Mouse (Mus musculus) monocyte, adult 5-6 weeks (primary cell): ENCODE measurements around the gene Acsf2. TPM values are rescaled to one million over a fixed set of nuclear protein-coding genes. Genes with fewer than 3 reads are reported as not detected.

Source experiments
- ATAC-seq: fragments of 153-309, 156-312 bp; replicated peaks from 2 replicates; pipeline ENCODE4 v1.8.0; 2017; ENCODE audit warnings: mild to moderate bottlenecking; ENCODE audit not compliant: low TSS enrichment, insufficient number of reproducible peaks, severe bottlenecking, poor library complexity, low FRiP score
- total RNA-seq: library from RNA; stranded (forward); fragments of 200-1000, 200-491, 200-594 nt; gene quantifications from 3 replicates; pipeline ENCODE4 v1.2.3, GENCODE M21; 2017

Acsf2 gene
- total RNA-seq, 1 experiment from 2014 or later = 1.8 TPM

DNA sequence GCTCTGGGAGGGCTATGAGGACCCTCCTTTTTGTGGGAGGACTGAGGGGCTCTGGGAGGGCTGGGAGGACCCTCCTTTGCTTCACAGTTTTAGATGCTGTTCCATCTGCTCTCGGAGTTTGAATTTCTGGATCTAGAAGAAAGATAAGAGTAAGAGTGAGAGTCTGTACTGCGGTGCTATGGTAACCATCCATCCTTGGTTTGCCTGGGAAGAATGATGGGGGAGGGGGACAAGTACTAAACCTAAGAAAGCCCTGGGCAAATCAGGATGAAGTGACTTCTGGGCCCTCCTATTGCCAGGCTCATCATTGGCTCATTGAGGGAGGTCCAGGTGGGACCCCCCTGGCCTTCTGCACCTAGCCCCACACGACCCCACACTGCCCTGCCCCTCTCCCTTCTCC lies 43.4 kb downstream of the Acsf2 start:
- ATAC-seq = no peak

DNA sequence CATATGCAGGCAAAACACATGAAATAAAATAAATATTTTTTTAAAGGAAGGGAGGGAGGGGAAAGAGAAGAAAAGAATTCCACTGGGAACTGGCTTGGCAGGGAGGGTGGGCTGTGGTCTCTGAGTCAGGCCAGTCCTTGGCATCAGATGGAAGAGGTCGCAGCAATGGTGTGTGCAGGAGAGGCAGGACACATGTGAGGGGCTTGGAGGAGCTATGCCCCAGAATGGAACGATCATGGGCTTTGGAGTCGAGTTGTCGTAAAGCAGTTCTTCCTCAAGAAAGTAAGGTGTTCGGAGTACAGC lies 51.3 kb downstream of the Acsf2 start:
- no peak for ATAC-seq

DNA sequence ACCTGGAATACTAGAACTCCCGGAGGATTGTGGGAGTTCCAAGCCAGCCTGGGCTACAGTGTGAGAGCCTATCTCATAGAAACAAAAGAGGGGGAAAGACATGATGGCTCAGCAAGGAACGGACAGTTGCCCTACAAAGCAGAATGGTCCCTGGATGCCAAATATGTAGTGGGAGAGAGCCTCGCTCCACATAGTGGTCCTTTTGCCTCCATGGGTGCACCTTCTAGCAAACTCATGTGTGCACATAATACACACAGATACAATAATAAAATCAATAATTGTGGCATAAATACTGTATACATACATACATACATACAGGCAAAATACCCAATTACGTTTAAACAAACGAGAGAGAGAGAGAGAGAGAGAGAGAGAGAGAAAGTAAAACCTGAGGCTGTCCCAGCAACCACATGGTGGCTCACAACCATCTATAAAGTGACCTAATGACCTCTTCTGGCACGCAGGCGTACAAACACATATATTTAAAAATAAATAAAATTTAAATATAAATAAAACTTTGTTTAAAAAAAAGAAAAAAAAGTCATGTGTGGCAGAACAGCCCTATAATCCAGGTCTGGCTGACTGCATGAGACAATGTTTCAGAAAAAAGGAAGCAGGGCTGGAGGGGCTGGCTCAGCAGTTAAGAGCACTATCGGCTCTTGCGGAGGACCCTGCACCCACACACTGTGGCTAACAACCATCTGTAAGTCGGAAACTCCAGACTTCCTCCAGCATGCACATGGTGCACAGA lies 51.8 kb downstream of the Acsf2 start:
- no peak for ATAC-seq

DNA sequence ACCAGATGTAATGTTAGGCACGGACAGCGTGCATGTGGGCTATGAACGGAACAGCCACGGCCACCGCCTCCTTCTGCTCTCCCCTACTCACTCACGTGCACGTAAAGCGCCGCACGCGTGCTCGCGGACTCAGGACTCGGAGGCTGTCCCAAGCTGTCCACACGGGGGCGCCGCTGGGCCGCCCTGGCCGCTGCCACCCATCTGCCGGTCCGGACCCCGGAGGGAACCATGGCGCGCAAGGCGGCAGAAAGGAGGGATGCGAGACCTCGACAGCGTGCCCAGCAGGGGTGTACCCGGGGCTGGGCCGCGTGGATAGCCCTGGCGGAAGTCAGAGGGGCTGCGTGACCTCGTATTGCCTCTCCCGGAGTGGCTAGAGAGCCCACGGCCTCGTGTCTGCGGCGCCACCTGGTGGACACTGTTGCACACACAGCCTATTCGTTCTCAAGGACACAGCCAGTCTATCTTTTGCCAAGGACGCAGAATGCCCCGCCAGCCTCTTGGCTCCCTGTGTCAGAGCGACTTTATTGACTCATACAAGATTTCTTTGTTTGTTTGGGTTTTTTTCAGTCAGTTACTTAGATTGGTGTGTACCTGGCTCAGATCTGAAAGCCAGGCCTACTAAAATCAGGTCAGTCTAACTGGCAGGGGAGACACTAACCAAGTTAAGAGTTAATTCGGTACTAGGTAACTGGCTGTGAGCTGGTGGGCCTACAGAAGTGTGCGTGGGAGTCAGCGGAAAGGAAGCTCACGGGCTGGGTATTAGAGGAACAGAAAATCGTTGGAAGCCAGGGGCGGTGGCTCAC lies 52.6 kb downstream of the Acsf2 start, which contains the start of gene Rsad1:
Gene Rsad1, minus strand, starts transcription at position 368 of the 803 bp plus-strand sequence.
- ATAC-seq = peak; percentile 91

DNA sequence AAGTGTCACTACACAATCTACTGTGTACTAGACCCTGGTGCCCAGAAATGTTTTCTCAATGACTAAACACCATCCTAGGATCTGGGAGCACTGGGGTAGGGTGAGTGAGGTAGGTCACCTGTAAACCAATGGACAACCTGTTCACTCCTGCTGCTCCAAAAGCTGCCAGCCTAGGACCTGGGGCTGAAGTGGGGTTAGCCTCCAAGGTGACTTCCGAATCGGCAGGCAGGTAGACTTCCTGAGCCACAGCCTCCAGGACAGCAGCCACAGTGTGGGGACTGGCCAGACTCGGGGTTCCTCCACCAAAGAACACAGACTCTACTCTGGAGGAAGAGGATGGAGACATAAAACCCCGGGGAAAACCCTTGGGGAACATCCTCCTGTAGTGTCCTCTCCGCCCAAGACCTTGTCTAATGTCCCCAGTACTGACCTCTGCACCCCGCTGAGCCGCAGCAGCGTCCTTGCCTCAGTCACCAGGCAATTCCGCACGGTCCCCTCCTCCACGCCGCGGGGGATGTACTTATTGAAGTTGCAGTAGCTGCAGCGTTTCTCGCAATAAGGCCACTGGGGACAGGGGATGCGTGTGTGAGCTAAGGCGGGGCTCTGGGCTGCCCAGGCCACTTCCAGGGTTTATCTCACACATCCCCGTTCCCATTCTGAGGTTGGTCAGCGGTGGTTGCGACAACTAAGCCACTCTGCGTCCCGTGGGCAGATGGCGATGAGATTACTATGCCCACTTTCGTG lies 53.5 kb downstream of the Acsf2 start:
- ATAC-seq = no peak; the same call in 1 of the 2 replicates

DNA sequence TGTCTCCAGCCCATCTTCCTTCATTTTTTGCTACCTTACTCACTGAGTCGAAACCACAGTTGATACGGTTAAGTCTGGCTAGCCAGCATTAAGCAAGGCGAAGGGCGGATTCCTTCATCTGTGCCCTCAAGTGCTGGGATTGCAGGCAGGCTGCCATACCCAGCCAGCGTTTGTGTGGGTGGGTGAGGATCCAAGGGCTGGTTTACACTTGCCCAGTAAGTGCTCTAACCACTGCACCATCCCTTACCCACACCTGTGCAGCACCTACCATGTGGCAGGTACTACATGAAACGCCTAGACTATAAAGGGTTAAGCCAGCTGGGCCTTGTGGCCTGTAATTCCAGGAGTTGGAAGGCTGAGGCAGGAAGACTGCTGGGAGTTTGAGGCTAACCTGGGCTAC lies 54.4 kb downstream of the Acsf2 start:
- ATAC-seq = no peak

DNA sequence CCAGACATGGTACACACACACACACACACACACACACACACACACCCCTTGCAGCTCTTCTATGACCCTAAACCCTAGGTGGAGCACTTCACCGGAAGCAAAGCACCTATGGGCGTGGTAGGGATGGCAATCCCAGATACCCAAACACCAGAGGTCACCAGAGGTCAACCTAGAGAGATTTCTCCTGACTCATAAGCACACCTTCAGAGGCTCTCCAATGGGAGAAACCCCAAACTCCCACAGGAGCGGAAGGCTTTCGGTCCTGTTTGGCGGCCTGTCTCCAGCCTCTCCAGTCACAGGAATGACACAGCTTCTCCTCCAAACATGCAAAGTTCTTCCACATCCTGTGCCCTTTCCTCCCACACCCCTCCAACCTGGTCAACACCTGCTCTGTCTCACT lies 55.3 kb downstream of the Acsf2 start:
- ATAC-seq = no peak

DNA sequence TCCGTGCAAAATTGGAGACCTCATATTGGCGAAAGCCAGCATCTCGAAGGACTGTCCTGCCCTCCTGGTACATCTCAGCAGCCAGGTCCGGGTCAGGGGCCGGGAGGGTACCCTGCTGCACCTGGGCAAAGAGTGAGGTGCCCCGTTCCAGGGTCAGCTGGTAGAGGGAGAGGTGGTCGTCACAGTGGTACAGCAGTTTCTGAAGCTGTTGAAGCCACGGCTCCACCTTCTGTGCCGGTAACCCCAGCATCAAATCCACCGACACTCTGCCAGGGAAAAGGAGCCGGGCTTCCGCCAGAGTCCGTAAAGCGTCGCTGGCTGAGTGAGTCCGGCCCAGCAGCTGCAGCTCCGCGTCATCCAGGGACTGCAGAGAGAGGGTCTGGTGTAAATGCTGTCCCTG lies 57.2 kb downstream of the Acsf2 start:
- no peak for ATAC-seq

DNA sequence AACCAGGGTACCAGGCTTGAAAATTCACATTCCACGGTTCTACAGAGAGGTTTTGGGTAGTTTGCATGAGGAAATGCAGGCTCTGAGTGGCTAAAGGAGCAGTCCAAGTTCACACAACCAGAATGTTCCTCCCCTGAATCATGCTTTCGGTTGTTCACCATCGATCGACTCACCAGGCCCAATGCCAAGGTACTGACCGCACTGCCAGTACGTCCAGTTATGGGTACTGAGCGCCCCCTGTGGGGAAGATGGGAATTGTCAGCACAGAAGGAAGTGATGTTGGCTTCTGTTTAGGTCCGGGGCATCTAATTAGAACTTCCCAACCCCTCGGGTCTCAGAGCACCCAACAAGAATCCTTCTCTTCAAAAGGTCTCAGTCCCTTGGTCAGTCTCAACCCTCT lies 57.7 kb downstream of the Acsf2 start:
- peak; percentile 79 for ATAC-seq

DNA sequence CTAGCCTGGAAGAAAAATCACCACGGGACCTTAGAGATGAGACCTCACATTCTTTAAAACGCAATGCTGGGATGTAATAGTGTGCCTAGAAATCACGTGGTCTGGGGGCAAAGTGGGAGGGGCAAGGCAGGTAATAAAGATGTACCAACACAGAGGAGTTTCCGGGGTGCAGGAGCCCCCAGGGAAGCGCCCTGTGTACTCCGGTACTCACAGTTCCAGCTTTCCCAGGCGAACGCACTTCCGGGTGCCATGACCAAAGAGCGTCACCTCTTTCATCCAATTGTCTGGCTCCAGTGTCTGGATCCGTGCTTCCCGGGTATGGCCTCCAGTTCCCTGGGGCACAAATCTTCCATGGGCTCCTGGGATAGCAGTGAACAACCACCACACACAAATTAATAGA lies 58.3 kb downstream of the Acsf2 start:
- no peak for ATAC-seq

DNA sequence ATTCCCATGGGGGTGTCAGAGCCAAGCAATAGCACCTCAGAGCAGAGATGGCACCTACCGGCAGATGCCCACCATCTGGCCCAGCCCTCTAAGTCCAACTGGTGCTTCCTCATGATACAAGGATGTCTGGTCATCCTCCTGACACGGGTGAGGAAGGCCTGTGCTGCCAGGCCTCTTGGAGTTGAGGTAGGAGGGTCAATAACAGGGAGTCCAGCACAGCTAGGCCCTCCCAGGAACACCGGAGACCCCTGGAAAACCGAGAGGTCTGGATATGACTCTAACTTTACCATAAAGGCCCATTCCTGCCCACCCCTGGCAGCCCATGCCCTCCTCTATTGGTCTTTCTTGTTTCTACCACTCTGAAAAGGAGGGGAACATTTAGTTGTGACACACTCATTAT lies 59.3 kb downstream of the Acsf2 start:
- no peak for ATAC-seq

DNA sequence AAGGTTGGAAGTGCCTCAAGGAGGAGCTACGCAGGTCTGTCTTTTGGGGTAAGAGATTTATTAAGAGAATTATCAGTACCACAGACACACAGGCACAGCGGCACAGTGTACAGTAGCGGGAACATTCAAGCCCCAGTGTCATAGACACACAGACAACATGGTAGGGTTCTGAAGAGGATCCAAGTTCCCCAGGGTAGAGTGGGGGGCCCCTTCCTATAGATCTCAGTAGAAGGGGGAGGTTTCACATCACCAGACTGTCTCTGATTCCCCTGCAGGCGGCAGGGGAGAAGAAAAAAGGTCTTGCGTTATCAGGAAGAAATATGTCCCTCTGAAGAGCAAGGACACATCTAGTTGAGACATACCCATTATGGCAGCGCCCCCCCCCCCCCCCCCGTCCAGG lies 61.9 kb downstream of the Acsf2 start:
- no peak for ATAC-seq

DNA sequence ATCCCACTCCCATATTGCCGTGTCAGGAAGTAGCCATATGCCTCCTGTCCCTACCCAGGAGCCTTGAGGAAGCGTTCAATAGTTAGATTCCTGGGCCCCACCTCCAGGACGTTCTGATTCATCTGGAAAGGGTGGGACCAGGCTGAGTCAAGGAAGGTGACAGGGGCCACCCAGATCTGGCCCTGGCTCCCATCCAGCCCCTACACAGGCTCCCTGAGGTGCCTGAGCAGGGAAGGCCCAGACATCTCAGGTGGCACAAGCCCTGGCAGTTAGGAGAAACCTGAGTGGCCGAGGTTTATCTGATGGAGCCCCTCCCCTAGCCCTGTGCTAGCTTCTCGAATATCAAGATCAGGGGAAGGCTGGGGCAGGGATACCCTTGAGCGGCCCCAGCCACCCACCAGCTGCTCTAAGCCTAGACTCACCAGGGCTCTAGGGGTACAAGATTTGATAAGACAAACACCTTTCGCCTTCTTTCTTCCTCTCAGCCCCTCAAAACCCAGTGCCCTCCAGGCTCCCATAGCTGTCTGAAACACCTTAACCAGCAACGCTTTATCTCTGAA lies 62.9 kb downstream of the Acsf2 start:
- no peak for ATAC-seq

DNA sequence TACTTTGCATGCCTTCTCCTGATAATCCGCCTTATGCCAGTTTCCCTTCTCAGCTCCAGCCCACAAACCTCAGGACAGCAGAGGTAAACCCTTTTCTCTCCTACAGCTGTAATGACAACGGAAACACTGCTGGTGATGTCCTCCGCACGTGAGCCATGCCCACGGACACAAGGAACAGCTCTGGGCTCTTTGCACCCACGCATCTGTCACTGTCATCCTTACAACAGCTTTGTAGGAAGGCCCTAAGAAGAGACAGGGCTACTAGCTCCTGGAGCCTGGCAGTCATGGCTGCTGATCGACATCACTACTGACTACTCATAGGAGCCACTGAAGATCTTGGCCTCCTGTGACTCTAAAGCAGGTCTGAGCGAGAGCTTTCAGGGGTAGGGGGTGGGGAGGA lies 68.5 kb downstream of the Acsf2 start:
- ATAC-seq = no peak

DNA sequence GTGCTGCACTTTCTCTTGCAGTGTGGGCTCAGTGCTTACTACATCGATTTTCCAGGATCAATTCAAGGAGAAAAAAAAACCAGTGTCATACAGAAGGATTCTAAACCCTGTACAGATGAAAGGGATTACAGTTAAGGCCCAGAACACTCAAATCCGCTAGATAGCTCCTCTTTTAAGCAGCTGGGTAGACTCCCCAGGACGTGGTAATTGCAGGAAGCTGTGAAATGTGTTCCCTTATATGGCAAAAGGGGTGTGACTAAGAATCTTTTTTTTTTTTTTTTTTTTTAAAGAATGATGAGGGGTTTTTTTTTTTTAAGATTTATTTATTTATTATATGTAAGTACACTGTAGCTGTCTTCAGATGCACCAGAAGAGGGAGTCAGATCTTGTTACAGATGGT lies 72.8 kb downstream of the Acsf2 start:
- ATAC-seq = no peak

DNA sequence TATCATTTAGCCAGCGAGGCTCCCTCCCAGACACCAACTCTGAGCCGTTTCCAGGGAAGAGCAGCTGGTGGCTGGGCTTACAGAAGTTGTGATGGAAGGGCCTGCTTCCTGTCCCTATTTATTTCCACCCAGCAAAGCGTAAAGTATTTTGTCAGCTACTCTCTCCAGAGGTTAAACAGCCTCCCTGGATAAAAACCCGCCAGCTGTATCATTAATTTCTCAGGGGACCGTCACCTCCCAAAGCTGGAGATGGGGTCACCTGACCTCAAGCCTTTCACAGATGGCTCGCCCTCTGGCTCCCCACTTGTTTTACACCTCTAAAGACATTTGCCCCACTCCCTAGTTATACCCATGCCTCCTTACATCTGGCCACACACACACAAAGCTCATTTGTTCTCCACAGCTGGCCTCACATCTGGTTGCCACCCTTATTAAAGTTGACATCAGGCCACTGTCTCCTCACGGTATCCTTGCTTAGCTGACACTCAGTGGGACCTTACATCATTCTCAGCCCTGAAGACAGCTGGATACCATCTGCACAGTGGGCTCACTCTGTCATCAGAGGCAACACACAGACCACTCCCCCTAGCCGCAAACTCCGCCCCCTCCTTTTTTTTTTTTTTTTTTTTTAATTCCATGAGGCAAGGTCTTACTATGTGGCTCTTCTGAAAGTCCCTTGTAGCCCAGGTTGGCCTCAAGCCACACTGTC lies 75.3 kb downstream of the Acsf2 start:
- no peak for ATAC-seq

DNA sequence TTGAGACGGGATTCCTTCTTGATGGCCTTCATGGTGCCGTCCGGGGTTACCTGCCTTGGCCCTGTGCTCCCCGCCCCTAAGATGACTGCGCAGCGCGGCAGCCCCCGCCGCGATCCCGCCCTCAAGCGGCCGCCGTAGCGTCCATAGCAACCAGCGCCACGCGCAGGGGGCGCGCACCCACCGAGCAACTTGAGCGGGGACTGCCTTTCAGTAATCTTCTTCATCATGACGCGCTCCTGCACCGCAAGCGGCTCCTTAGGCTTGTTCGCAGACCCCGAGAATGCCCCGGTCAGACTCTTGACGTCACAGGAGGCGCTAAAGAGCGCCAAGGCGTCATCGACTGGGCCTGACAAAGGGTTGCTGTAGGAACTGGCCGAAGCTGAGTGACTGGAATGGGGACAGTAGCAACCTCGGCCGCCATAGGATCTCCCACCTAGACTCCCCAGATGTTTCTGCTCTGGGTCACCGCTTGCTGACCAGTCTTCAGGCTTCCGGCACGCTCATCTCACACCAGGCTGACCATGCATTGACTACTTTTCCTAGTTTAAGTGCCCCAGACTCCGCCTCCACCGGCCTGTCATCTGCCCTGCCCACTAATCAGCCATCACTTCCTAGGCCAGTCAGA lies 80.3 kb downstream of the Acsf2 start, which contains the start of gene Mycbpap:
Gene Mycbpap, minus strand, starts transcription at position 524 of the 625 bp plus-strand sequence.
- ATAC-seq = peak; percentile 74

DNA sequence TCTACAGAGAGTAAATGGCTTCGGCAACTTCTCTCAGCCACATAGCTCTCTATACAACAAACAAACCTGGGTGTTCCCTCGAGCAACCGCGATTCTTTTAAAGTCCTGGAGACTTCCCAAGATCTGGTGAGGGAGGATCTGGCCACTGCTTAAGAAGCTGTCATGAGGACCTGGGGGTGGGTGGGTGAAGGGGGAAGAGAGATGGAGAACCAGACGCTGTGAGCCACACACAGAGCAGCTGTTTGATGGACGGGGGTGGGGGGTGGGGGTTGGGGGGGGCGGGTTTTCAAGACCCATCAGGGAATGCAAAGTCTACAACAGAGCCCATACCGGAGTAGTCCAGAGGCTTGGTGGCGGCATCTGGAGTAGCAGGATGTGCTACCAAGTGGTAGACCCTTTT lies 88.2 kb downstream of the Acsf2 start:
- no peak for ATAC-seq
